Mouse (Mus musculus) adrenal gland, adult 8-10 months (tissue): ENCODE measurements around the gene Zcchc4. TPM values are rescaled to one million over a fixed set of nuclear protein-coding genes. Genes with fewer than 3 reads are reported as not detected.

Experiments used
- total RNA-seq, 4 experiments: library from RNA; stranded (reverse); gene quantifications; 2 replicates each; pipeline ENCODE4 v1.2.4; 2022

The Zcchc4 gene
- total RNA-seq, 4 experiments from 2014 or later = 12.1 to 17.7 (median 14.3) TPM

Other genes with a start within 250 kb of the Zcchc4 start
- under 1 TPM; 0.34 to 0.91 (median 0.55) TPM for gene Lgi2, start 208.9 kb upstream of the Zcchc4 start, total RNA-seq
- gene Sepsecs, start 105.7 kb upstream of the Zcchc4 start, total RNA-seq = 10 to 100 TPM; 17.6 to 22.4 (median 18.1) TPM
- 10 to 100 TPM in 1 of 4 experiments, 1 to 10 TPM in 3; 7.2 to 12.3 (median 8.7) TPM for gene Pi4k2b, start 33.8 kb upstream of the Zcchc4 start, total RNA-seq
- gene Anapc4, start 58.6 kb downstream of the Zcchc4 start, total RNA-seq = 10 to 100 TPM; 54.9 to 94.2 (median 76.5) TPM